Mouse (Mus musculus): Measurements from ENCODE around the gene Wnk4. TPM values are rescaled to one million over a fixed set of nuclear protein-coding genes. Genes with fewer than 3 reads are reported as not detected.

Gene Wnk4
- 4.2 and 8.1 TPM in 2 replicates for total RNA-seq (2014; rRNA removed)
- 7.5 and 9.2 TPM in 2 replicates for polyA plus RNA-seq (2015; fragmentation: Nextera tagmentation; extraction: Ambion mirVana)

- peak; percentile 43 for DNase-seq (ENCODE audit: low spot score)
Measured at GRCm38 (mm10) chr11:101259948-101260825, at the start of gene Wnk4. Gene Wnk4 (plus strand): TSS chr11:101260567.

GRCm38 (mm10) chr11:101211970-101212369 lies 48.4 kb upstream of the Wnk4 start:
- peak; percentile 89 for DNase-seq (ENCODE audit: low spot score)
- ATAC-seq (ENCODE audit: low FRiP score) = no peak
- WGBS = 39% methylated on average over 3 of the region's 3 CpGs

More at GRCm38 (mm10) chr11:101259948-101260825, at the start of gene Wnk4:
- WGBS = 0% methylated on average over 41 of the region's 43 CpGs
- Histone ChIP-seq H3K27me3 (ENCODE audit: insufficient read depth, low read length) (peaks cover 26% of the 10 kb centered on the region), H3K9me3 (ENCODE audit: low read length) (no peaks in the 10 kb centered on the region), H3K4me3 (ENCODE audit: low read depth, low read length) (peak within 1 kb of the TSS; percentile 45), H3K27ac (ENCODE audit: low read depth, low read length) (no peak within 1 kb of the TSS), H3K9ac (replicated peaks; ENCODE audit: low read length, poor library complexity, severe bottlenecking) (peak within 1 kb of the TSS; percentile 55), H3K4me2 (ENCODE audit: low read depth, low read length, poor library complexity, severe bottlenecking) (peak within 1 kb of the TSS; percentile 95), H3K4me1 (ENCODE audit: insufficient read depth, low read length) (peaks cover 10% of the 10 kb centered on the region; the same call in 1 of the 2 replicates), H3K36me3 (ENCODE audit: insufficient read depth, low read length) (peaks cover 4% of the 10 kb centered on the region; the same call in 1 of the 2 replicates)
- ATAC-seq (ENCODE audit: low FRiP score) = peak; percentile 61; the same call in 1 of the 2 replicates
- TF ChIP-seq CTCF (IDR thresholded peaks at IDR 0.05) = no peak

GRCm38 (mm10) chr11:101216936-101217335 lies 43.4 kb upstream of the Wnk4 start:
- H3K27me3 ChIP-seq (ENCODE audit: insufficient read depth, low read length) = no peaks in the 10 kb centered on the region
- TF ChIP-seq CTCF (IDR thresholded peaks at IDR 0.05) = no peak
- H3K4me3 ChIP-seq (ENCODE audit: low read depth, low read length) = no peak overlapping the region
- DNase-seq (ENCODE audit: low spot score) (no peak), ATAC-seq (ENCODE audit: low FRiP score) (no peak)
- no peaks in the 10 kb centered on the region for H3K4me1 ChIP-seq (ENCODE audit: insufficient read depth, low read length)
- peaks cover 22% of the 10 kb centered on the region for H3K36me3 ChIP-seq (ENCODE audit: insufficient read depth, low read length)
- no peaks in the 10 kb centered on the region for H3K9me3 ChIP-seq (ENCODE audit: low read length)
- no peak overlapping the region for H3K9ac ChIP-seq (replicated peaks; ENCODE audit: low read length, poor library complexity, severe bottlenecking)
- no peak overlapping the region for H3K27ac ChIP-seq (ENCODE audit: low read depth, low read length)
- no peak overlapping the region for H3K4me2 ChIP-seq (ENCODE audit: low read depth, low read length, poor library complexity, severe bottlenecking)
- WGBS = 90% methylated on average over 5 of the region's 5 CpGs

More at GRCm38 (mm10) chr11:101211970-101212369, 48.4 kb upstream of the Wnk4 start:
- no peaks in the 10 kb centered on the region for H3K4me1 ChIP-seq (ENCODE audit: insufficient read depth, low read length)
- H3K9me3 ChIP-seq (ENCODE audit: low read length) = no peaks in the 10 kb centered on the region
- H3K4me3 ChIP-seq (ENCODE audit: low read depth, low read length) = no peak overlapping the region
- H3K36me3 ChIP-seq (ENCODE audit: insufficient read depth, low read length) = peaks cover 31% of the 10 kb centered on the region
- no peak overlapping the region for H3K9ac ChIP-seq (replicated peaks; ENCODE audit: low read length, poor library complexity, severe bottlenecking)
- H3K4me2 ChIP-seq (ENCODE audit: low read depth, low read length, poor library complexity, severe bottlenecking) = no peak overlapping the region
- H3K27ac ChIP-seq (ENCODE audit: low read depth, low read length) = no peak overlapping the region
- no peaks in the 10 kb centered on the region for H3K27me3 ChIP-seq (ENCODE audit: insufficient read depth, low read length)
- TF ChIP-seq CTCF (IDR thresholded peaks at IDR 0.05) = peak; percentile 87

DNA sequence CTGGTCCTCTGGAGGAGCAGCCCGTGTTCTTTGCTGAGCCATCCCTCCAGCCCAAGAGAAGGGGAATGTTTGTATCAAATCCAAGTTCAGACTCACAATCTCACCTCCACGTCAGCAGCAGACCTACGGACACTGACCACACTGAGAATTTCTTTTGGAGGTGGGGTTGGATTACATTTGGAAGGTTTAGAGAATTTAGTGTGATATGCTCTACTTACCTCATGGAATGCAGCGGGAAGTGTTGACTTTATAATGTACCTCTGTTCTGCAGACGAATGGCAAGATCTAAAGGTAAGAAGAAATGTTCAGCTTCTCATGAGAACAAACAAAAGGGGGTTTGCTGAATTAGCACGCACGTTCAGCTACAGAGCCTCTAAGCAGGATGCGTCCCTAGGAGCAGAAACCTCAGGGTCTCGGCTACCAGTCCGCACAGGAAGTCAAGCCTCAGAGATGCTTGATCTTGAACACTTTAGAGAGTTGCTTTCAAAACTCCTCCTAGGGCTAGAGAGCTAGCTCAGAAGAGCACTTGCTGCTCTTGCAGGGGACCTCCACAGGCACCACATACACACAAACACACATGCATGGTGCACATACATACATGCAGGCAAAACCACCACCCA lies 41.8 kb upstream of the Wnk4 start:
- Histone ChIP-seq H3K27ac (ENCODE audit: low read depth, low read length) (no peak overlapping the region), H3K27me3 (ENCODE audit: insufficient read depth, low read length) (no peaks in the 10 kb centered on the region), H3K4me3 (ENCODE audit: low read depth, low read length) (no peak overlapping the region), H3K36me3 (ENCODE audit: insufficient read depth, low read length) (peaks cover 22% of the 10 kb centered on the region), H3K4me1 (ENCODE audit: insufficient read depth, low read length) (no peaks in the 10 kb centered on the region), H3K9me3 (ENCODE audit: low read length) (no peaks in the 10 kb centered on the region), H3K4me2 (ENCODE audit: low read depth, low read length, poor library complexity, severe bottlenecking) (no peak overlapping the region), H3K9ac (replicated peaks; ENCODE audit: low read length, poor library complexity, severe bottlenecking) (no peak overlapping the region)
- ATAC-seq (ENCODE audit: low FRiP score) (no peak), DNase-seq (ENCODE audit: low spot score) (no peak)
- WGBS = 84% methylated on average over 10 of the region's 10 CpGs
- no peak for TF ChIP-seq CTCF (IDR thresholded peaks at IDR 0.05)

- no peaks in the 10 kb centered on the region for H3K27me3 ChIP-seq (ENCODE audit: insufficient read depth, low read length)
- peaks cover 12% of the 10 kb centered on the region; the same call in 1 of the 2 replicates for H3K36me3 ChIP-seq (ENCODE audit: insufficient read depth, low read length)
- no peak overlapping the region for H3K9ac ChIP-seq (replicated peaks; ENCODE audit: low read length, poor library complexity, severe bottlenecking)
- DNase-seq (ENCODE audit: low spot score) (no peak), ATAC-seq (ENCODE audit: low FRiP score) (no peak)
- no peaks in the 10 kb centered on the region for H3K9me3 ChIP-seq (ENCODE audit: low read length)
- H3K27ac ChIP-seq (ENCODE audit: low read depth, low read length) = no peak overlapping the region
- H3K4me1 ChIP-seq (ENCODE audit: insufficient read depth, low read length) = no peaks in the 10 kb centered on the region
- 71% methylated on average over 2 of the region's 2 CpGs for whole genome bisulfite sequencing
- no peak for TF ChIP-seq CTCF (IDR thresholded peaks at IDR 0.05)
- H3K4me2 ChIP-seq (ENCODE audit: low read depth, low read length, poor library complexity, severe bottlenecking) = no peak overlapping the region
- no peak overlapping the region for H3K4me3 ChIP-seq (ENCODE audit: low read depth, low read length)
Measured at GRCm38 (mm10) chr11:101220853-101221252, 39.5 kb upstream of the Wnk4 start.
